ENCODE assay signal across 17 mouse cellular contexts in genomic region chr4:128635451-128635850, GRCm38 (mm10). TPM values are rescaled to one million over a fixed set of nuclear protein-coding genes. Genes with fewer than 3 reads are reported as not detected.
DNase-seq lines count a peak whose midpoint lies in the region; ATAC-seq and TF ChIP-seq lines count a peak whose summit lies in the region.
"Had no signal": no experiment of that assay in that cellular context is flagged by ENCODE, and none has a peak within 500 bp of the region (broad histone marks: within the 10 kb centered on the region; RNA-seq: fewer than 3 reads in every experiment).

No protein-coding gene starts in this region.

- H3K4me1 ChIP-seq in lung, embryonic 16.5 days (replicated peaks; ENCODE audit: control insufficient read depth, insufficient read depth, low read length): peaks cover 44% of the 10 kb centered on the region
- peaks cover 57% of the 10 kb centered on the region for H3K4me1 ChIP-seq in limb, embryonic 10.5 days
- peaks cover 50% of the 10 kb centered on the region for H3K4me1 ChIP-seq in heart, embryonic 10.5 days
- H3K4me1 ChIP-seq in forebrain, postnatal 0 days (ENCODE audit: insufficient read depth): no peaks in the 10 kb centered on the region

- H3K27me3 ChIP-seq in lung, embryonic 16.5 days (ENCODE audit: control insufficient read depth, insufficient read depth, low read depth, low read length): no peaks in the 10 kb centered on the region
- no peaks in the 10 kb centered on the region for H3K27me3 ChIP-seq in limb, embryonic 10.5 days (ENCODE audit: low read depth, poor library complexity, severe bottlenecking)
- no peaks in the 10 kb centered on the region for H3K27me3 ChIP-seq in heart, embryonic 10.5 days (ENCODE audit: insufficient read depth, poor library complexity, severe bottlenecking)
- H3K27me3 ChIP-seq in forebrain, postnatal 0 days (ENCODE audit: insufficient read depth, low read length): no peaks in the 10 kb centered on the region

- H3K4me3 ChIP-seq in lung, embryonic 16.5 days (ENCODE audit: low read length): no peak overlapping the region
- no peak overlapping the region for H3K4me3 ChIP-seq in limb, embryonic 10.5 days
- H3K4me3 ChIP-seq in heart, embryonic 10.5 days: no peak overlapping the region
- H3K4me3 ChIP-seq in forebrain, postnatal 0 days (ENCODE audit: low read depth, low read length): no peak overlapping the region
- H3K4me3 ChIP-seq: liver, embryonic 13.5 days had no signal

- no peak for TF ChIP-seq CTCF in forebrain, postnatal 0 days (IDR thresholded peaks at IDR 0.05; ENCODE audit: low read depth)

- ATAC-seq in lung, embryonic 16.5 days (ENCODE audit: low read depth): peak; percentile 47
- no peak for ATAC-seq in forebrain, postnatal 0 days
- ATAC-seq: forebrain, embryonic 16.5 days; hindbrain, embryonic 16.5 days; midbrain, embryonic 16.5 days had no signal

- peak; percentile 38 for DNase-seq in adrenal gland, adult 2 months
- DNase-seq in adrenal gland, postnatal 10 days: no peak
- DNase-seq in lung, postnatal 14 days: no peak
- no peak for DNase-seq in limb, embryonic 10.5 days (ENCODE audit: low spot score)
- DNase-seq in telencephalon, adult 2 months (ENCODE audit: low read depth, low spot score): peak; percentile 29
- DNase-seq in heart, embryonic 10.5 days (ENCODE audit: low spot score): no peak
- DNase-seq in forebrain, postnatal 0 days: no peak
- DNase-seq: cerebellum, adult 9-10 months; heart, postnatal 14 days; layer of hippocampus, adult 9-11 months; liver, embryonic 13.5 days; right cerebral cortex, postnatal 25 days had no signal

- 33% methylated on average over 7 of the region's 7 CpGs for WGBS in lung, embryonic 16.5 days
- WGBS in limb, embryonic 10.5 days: 91% methylated on average over 7 of the region's 7 CpGs
- 80% methylated on average over 7 of the region's 7 CpGs for WGBS in heart, embryonic 10.5 days
- 58% methylated on average over 7 of the region's 7 CpGs for WGBS in forebrain, postnatal 0 days

- H3K27ac ChIP-seq in lung, embryonic 16.5 days (ENCODE audit: low read length): peak overlapping the region; percentile 76
- H3K27ac ChIP-seq in limb, embryonic 10.5 days: peak overlapping the region; percentile 81; the same call in 1 of the 2 replicates
- no peak overlapping the region for H3K27ac ChIP-seq in heart, embryonic 10.5 days
- no peak overlapping the region for H3K27ac ChIP-seq in forebrain, postnatal 0 days (ENCODE audit: low read depth, low read length)
- H3K27ac ChIP-seq: liver, embryonic 13.5 days had no signal

- no peak overlapping the region for H3K9ac ChIP-seq in lung, embryonic 16.5 days (ENCODE audit: low read length)
- H3K9ac ChIP-seq in forebrain, postnatal 0 days: no peak overlapping the region
- H3K9ac ChIP-seq: liver, embryonic 13.5 days had no signal

- no peaks in the 10 kb centered on the region for H3K36me3 ChIP-seq in lung, embryonic 16.5 days (ENCODE audit: control insufficient read depth, insufficient read depth, low read length)
- H3K36me3 ChIP-seq in limb, embryonic 10.5 days: no peaks in the 10 kb centered on the region
- no peaks in the 10 kb centered on the region for H3K36me3 ChIP-seq in heart, embryonic 10.5 days
- no peaks in the 10 kb centered on the region for H3K36me3 ChIP-seq in forebrain, postnatal 0 days (ENCODE audit: insufficient read depth)
- H3K36me3 ChIP-seq: liver, embryonic 13.5 days had no signal

- no peak overlapping the region for H3K4me2 ChIP-seq in lung, embryonic 16.5 days (ENCODE audit: low read depth, low read length)
- no peak overlapping the region for H3K4me2 ChIP-seq in forebrain, postnatal 0 days (ENCODE audit: low read depth)
- H3K4me2 ChIP-seq: liver, embryonic 13.5 days had no signal

- no peaks in the 10 kb centered on the region for H3K9me3 ChIP-seq in lung, embryonic 16.5 days (ENCODE audit: control insufficient read depth, low read length)
- no peaks in the 10 kb centered on the region for H3K9me3 ChIP-seq in limb, embryonic 10.5 days (replicated peaks)
- no peaks in the 10 kb centered on the region for H3K9me3 ChIP-seq in heart, embryonic 10.5 days
- no peaks in the 10 kb centered on the region for H3K9me3 ChIP-seq in forebrain, postnatal 0 days (ENCODE audit: low read length)
- H3K9me3 ChIP-seq: liver, embryonic 13.5 days had no signal

RNA-seq across cellular contexts. Expression of gene Tlr12, which starts 17.0 kb away (rescaled TPM):
- 1 to 10 TPM in 1 of 2 experiments, under 1 TPM in 1; 0.46 to 1.0 TPM for total RNA-seq in adrenal gland, adult 2 months (2021)
- 0.97 and 1.5 TPM in 2 replicates for polyA plus RNA-seq in adrenal gland, adult 2 months (2012; rRNA removed)
- total RNA-seq in adrenal gland, postnatal 10 days (2021): under 1 TPM; 0.63 to 0.76 TPM
- 1.6 and 1.8 TPM in 2 replicates for polyA plus RNA-seq in lung, embryonic 16.5 days (2015; fragmentation: Nextera tagmentation; extraction: Ambion mirVana)
- 0.87 and 1.3 TPM in 2 replicates for polyA plus RNA-seq in limb, embryonic 10.5 days (2016; fragmentation: Nextera tagmentation; extraction: Ambion mirVana)
- 0.30 and 0.57 TPM in 2 replicates for polyA plus RNA-seq in heart, embryonic 10.5 days (2016; fragmentation: Nextera tagmentation; extraction: Ambion mirVana)
- 1.2 and 1.6 TPM in 2 replicates for total RNA-seq in forebrain, postnatal 0 days (2014; rRNA removed)
- 1.2 and 1.3 TPM in 2 replicates for polyA plus RNA-seq in forebrain, postnatal 0 days (2015; fragmentation: Nextera tagmentation; extraction: Ambion mirVana)
- total RNA-seq: gastrocnemius, adult 8-10 months had no signal

RNA-seq across cellular contexts. Expression of gene Phc2, which starts 19.1 kb away (rescaled TPM):
- total RNA-seq in adrenal gland, adult 2 months (2021): 10 to 100 TPM; 72.6 to 91.6 TPM
- polyA plus RNA-seq in adrenal gland, adult 2 months (2012; rRNA removed): 84.0 and 89.4 TPM in 2 replicates
- 10 to 100 TPM; 76.2 to 77.8 TPM for total RNA-seq in adrenal gland, postnatal 10 days (2021)
- polyA plus RNA-seq in lung, embryonic 16.5 days (2015; fragmentation: Nextera tagmentation; extraction: Ambion mirVana): 18.9 and 19.8 TPM in 2 replicates
- 71.1 and 76.8 TPM in 2 replicates for polyA plus RNA-seq in limb, embryonic 10.5 days (2016; fragmentation: Nextera tagmentation; extraction: Ambion mirVana)
- 24.5 and 35.2 TPM in 2 replicates for polyA plus RNA-seq in heart, embryonic 10.5 days (2016; fragmentation: Nextera tagmentation; extraction: Ambion mirVana)
- 78.3 and 93.2 TPM in 2 replicates for total RNA-seq in forebrain, postnatal 0 days (2014; rRNA removed)
- 52.4 and 56.3 TPM in 2 replicates for polyA plus RNA-seq in forebrain, postnatal 0 days (2015; fragmentation: Nextera tagmentation; extraction: Ambion mirVana)

RNA-seq across cellular contexts. Expression of gene Zscan20, which starts 25.6 kb away (rescaled TPM):
- 1 to 10 TPM; 3.9 to 5.1 TPM for total RNA-seq in adrenal gland, adult 2 months (2021)
- 1.4 and 1.6 TPM in 2 replicates for polyA plus RNA-seq in adrenal gland, adult 2 months (2012; rRNA removed)
- 1 to 10 TPM; 4.3 to 5.6 TPM for total RNA-seq in adrenal gland, postnatal 10 days (2021)
- 4.2 and 4.5 TPM in 2 replicates for polyA plus RNA-seq in lung, embryonic 16.5 days (2015; fragmentation: Nextera tagmentation; extraction: Ambion mirVana)
- polyA plus RNA-seq in limb, embryonic 10.5 days (2016; fragmentation: Nextera tagmentation; extraction: Ambion mirVana): 7.0 and 7.5 TPM in 2 replicates
- polyA plus RNA-seq in heart, embryonic 10.5 days (2016; fragmentation: Nextera tagmentation; extraction: Ambion mirVana): 5.0 and 5.1 TPM in 2 replicates
- total RNA-seq in forebrain, postnatal 0 days (2014; rRNA removed): 6.5 and 7.6 TPM in 2 replicates
- polyA plus RNA-seq in forebrain, postnatal 0 days (2015; fragmentation: Nextera tagmentation; extraction: Ambion mirVana): 1.0 and 1.4 TPM in 2 replicates

Comparison
In these comparisons a context has a peak if more than half of its experiments do, and no peak if none do; other contexts are left out.
1. DNase-seq: peak in adrenal gland, adult 2 months (single experiment) and telencephalon, adult 2 months (single experiment); none in adrenal gland, postnatal 10 days (single experiment), lung, postnatal 14 days (single experiment), limb, embryonic 10.5 days (single experiment), heart, embryonic 10.5 days (single experiment) and forebrain, postnatal 0 days (single experiment).
2. H3K27ac ChIP-seq: peak in lung, embryonic 16.5 days (single experiment) and limb, embryonic 10.5 days (single experiment); none in heart, embryonic 10.5 days (single experiment) and forebrain, postnatal 0 days (single experiment).